Mouse (Mus musculus) right cerebral cortex, postnatal 36 days (tissue): ENCODE results near the gene Ncam1.

ENCODE experiments used
- DNase-seq, 2 experiments: peaks; one replicate each; pipeline ENCODE4 v3.0.0; 2022; ENCODE audit warnings: low spot score in 2 of 2, mixed read lengths in 1 of 2

Ncam1 gene

DNA sequence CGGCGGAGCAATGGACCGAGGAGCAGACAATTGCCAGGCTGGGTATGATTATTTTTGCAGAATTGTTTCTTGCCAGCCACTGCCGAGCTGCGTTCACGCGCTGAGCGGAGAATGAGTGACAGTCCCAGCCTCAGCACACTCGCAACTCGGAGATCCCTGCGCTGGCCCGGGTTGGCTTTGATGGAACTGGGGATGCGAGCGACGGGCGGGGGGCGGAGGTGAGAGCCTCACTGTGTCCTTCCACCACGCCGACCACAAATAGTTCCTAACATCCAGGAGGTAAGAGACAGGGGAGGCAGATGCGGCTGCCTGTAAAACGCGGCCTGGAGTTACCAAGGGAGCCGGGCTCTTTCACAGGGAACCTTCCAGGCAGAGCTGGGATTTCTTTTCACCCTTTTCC is at the start of gene Ncam1:
TSS of gene Ncam1 (minus strand) at position 120 of the 400 bp plus-strand sequence.
- peak; percentile 95 to 96 for DNase-seq

DNA sequence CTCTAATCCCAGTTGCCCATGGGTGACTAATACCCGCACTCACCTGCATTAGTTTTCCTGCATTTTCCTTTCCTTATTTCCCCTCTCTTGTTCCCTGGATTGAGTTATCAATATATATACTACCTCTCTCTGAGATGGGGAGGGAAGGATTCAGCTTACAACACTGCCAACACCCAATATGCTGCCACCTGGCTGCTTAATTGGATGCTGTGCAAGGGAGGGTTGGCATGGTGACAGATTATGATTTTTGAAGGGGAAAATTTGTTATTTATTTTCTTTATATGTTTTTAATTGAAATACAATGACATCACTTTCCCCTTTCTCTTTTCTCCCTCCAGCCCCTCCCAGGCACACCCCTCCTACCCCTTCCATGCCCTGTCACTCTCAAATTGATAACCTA is 35.3 kb upstream of the Ncam1 start:
- no peak for DNase-seq

DNA sequence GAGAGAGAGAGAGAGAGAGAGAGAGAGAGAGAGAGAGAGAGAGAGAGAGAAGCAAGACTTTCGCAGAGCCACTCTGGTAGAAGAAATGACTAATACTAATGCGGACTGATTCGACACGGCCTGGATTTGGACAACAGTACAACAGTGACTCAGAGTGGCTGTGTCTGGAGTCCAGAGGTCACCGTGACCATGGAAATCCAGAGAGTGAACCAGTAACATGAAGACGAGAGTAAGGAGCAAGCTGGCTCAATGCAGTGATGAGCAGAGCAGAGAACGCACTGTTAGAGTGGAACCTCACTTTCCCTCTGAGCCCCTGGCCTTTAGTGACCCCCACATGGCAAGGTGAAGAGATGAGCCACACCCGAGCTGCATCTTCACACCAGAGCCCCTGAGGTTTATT is 28.9 kb upstream of the Ncam1 start:
- DNase-seq: no peak

DNA sequence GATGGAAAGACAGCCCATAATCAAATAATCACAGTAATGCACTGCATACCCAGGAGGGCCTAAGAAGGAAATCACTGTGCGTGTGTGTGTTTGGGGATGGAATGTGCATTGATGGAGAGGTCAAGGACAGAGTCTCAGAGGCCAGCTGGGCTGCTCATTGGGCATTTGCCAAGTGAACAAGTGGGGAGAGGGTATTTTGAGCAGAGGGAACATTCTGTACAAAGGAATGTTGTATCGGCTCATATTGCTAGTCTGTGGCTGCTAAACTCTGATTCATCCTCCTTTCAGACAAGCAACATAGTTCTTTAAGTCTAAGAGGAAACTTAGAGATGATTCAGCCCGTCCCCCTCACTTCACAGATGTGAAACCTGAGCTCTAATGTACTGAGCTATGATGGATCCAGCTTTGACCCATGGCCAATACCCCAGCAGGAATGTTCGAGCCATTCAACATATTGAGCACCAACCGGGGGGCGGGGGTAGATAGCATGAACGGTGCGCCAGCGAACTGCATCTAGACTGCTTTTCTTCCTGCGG is 17.5 kb upstream of the Ncam1 start:
- peak in 1 of 2 experiments; percentile 5 for DNase-seq

DNA sequence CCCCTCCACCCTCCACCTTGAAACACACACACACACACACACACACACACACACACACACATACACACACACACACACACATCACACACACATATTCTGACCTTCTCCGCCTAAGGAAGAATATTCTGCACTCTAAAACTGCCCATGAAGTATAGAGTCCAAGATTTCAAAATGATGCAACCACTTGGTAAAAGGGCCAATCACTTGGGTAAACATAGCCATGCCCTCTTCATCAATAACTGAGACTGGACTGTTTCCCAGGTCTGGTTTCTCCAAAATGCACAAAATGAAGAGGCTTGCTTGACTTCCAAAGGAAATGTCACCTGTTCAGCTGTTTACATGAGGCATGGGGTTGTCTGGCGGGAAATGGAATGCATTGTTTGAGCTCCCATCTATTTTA is 15.7 kb upstream of the Ncam1 start:
- DNase-seq: no peak

DNA sequence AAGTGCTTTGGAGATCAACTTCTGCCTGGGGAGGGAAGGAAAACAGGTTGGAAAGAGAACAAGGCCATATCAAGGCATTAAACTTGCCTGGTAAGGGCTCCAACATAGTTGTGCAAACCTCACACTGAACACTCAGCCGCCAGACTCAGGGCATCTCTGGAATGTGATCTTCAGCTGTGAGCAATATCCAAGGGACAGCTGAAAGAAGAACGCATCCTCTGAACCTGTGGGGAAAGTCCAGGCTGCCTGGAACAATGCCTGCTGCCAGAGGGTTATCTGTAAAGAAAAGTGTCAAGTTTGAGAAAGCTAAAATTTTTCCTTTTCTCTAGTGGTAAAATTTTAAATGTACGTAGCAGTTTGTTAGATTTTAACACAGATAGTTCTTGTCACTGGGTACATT is 4.5 kb upstream of the Ncam1 start:
- DNase-seq: no peak

DNA sequence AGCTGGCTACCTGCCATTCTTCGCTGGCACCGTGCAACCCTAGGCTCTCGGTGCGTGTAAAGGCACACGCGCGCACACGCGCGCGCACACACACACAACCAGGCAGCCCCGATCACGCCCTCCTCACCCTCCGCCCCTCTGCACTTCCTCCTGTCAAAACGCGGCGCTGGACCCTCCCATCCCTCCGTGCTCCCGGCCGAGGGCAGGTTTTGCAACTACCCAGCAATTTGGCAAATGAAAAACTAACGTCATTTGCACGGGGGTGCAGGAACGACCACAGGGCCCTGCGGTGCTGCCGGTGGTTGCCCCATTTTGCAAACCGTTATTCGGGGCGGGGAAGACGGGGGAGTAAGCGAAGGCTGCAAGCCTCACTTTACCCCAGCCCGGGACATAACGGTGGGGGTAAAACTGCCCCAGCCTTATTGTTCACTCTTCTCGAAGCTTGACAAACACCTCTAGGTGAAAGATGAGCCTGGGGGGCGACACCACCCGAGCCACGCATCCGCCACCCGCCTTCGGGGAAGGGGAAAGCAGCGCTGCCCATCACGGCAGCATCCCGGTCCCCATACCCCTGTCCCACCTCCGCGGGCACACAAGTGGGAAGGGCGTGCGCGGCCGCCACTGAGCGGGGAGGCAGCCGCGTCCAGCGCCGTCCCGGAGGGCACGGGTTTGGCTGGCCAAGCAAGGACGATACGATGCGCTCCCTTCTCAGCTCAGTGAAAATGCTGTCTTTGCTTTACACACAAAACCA is 729 bp downstream of the Ncam1 start:
- DNase-seq: peak; percentile 64 to 70

DNA sequence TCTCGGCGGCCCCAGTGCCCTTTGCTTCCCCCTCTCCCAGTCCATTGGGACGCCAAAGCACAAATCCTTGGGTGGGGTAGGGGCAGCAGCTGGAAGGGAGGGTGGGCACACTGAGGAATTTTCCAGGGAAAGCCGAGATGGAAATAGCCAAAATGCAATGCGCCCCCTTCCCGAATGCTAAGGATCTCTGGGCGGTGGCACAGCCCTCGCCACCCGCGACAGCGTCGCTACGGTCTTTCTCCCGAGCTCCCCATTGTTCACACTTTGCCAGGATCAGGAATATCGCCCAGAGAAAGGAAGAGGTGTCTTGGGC is 1.3 kb downstream of the Ncam1 start:
- no peak for DNase-seq

DNA sequence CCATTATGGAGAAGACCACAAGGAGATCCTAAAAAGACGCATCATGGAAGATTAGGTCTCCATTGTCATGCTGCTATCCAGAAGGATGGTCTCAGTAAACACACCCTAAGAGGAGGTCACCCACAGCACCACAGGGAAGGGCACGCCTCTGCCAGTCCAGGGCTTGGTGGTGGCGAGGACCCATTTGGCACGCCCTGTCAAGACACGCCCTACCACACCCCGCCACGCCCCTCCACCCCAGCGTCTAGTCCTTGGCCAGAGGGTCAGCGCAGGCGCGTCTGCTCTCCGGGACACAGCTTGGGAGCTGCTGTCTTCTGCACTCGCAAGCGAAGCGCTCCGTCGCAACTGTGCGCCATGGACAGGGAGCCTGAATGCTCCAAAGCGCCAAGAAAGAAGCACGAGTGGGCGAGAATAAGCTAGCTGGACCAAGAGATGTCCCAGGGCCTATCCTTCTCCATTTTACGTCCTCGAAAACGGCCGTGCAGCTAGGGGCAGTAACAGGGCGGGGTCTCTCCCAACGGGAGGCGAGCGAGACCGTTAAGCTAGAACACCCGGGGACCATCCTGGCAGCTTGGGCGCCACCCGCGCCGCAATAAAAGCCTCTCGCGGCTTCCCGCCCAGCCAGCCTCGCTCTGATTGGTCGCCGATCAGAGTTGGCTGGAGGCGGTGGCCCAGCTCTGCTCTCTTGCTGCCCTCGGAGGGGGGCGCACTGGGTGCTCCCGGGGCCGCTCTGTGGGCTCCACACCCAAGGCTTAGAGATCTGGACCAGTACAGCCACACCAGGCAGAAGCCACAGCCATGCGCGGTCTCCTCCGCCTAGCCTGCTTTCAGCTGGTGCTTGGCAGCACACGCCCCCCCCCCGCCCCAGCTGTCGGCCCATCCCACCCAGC is 1.9 kb downstream of the Ncam1 start:
- DNase-seq: peak; percentile 78 to 83

DNA sequence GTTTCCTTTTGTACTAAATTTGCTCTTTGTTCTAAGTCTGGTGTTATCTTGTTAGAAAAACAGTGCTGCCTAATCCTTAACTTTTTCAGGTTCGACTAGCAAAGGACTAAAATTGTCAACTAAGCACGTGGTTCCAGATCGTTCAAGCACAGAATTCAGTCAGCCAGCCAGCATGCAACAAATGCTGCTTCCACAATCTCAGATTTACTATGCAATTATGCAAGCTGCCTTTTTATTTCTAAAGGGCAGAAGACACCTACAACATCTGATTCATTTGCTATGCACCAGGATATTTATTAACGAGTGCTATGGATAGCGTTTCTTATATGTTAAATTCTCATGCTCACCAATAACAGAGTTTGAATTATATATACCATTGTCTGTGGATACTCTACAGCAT is 2.8 kb downstream of the Ncam1 start:
- no peak for DNase-seq

DNA sequence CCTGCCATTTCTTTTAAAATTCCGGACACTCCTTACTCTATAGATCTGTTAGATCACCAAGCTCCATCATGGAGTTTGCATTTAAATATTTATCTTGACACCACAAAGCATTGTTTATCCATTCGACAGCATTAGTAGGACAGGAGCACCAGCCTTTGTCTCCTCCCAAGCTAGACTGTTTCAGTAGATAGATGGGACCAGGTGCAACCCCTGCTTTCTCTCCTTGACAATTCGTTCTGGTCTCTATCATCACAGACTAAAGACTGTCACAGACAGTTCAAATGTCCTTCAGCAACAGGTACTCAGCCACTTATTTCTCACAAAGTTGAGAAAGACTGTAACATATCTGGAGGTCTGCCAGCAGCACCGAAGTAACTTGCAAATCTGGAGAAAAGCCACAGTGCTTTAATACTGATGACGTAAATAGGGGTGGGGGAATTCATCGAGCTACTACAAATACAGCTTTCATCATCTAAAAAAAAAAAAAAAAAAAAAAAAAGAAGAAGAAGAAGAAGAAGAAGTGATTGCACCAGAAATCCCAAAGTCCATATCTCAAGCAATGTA is 4.7 kb downstream of the Ncam1 start:
- no peak for DNase-seq

DNA sequence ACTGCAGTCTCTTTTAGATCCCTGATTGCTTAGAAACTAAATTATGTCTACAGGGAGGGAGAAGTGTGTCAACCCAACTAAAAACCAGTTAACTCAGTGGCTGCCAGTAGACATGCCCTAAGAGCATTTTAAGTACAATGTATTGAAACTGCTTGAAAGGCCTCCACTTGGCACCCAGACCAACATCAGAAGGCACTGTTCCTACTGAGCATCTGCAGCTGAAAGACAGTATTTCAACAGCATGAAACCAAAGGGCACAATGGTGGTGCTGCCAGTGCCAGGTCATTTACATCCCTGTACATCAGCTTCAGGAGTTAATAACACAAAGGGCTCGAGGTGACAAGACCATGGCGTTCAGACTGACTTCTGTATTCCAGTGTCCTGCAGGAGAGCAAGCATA is 5.5 kb downstream of the Ncam1 start:
- DNase-seq: no peak

DNA sequence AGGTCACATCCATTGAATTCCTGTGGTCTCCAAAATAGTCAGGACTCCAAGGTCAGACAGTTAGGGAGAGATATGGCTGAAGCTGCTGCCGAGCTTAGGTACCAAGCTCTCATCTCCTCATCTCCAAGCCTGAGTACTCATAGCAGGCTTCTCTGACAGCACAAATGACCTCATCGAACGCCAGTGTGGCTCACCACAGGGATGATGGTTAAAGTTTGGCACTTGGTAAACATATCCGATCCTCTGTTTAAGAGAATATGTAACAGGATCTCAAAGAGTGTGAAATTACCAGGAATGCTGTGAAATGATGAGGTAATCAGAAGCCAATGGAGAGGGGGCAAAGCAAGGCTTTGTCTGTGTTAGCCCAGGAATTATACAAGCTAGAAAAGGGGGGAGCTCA is 6.1 kb downstream of the Ncam1 start:
- DNase-seq: no peak

DNA sequence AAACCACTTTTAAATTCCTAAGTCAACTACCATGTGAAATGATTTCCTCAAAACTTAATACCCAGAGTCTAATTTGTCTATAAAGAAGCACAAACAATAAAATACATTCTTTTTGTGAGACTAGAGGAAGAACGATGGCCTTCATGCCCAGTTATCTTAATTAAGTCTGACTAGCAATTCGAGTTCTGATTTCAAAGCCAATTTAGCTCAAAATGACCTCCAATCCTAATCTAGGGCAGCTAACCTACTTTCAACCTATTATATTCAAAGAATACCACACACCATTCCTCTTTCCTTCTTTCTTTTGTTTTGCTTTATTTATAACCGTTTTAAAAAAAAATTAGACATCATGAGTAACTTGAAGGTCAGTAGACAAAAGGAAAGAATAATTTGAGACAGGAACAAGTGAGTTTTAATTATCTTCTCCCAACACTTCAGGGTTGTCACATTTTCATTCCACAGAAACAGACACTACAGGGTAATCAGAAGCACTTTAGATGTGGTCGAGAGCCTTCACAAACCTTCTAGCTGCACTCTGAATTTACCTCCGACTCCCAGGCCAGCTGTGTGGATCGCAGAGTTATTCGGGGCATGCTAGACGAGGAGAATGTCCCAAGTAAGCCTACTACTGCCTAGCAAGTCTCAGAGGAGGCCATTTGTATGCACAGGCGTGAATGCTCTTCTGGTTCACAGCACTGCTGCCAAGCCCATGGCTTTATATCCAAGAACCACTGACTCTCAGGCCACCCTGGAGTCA is 17.5 kb downstream of the Ncam1 start:
- no peak for DNase-seq

DNA sequence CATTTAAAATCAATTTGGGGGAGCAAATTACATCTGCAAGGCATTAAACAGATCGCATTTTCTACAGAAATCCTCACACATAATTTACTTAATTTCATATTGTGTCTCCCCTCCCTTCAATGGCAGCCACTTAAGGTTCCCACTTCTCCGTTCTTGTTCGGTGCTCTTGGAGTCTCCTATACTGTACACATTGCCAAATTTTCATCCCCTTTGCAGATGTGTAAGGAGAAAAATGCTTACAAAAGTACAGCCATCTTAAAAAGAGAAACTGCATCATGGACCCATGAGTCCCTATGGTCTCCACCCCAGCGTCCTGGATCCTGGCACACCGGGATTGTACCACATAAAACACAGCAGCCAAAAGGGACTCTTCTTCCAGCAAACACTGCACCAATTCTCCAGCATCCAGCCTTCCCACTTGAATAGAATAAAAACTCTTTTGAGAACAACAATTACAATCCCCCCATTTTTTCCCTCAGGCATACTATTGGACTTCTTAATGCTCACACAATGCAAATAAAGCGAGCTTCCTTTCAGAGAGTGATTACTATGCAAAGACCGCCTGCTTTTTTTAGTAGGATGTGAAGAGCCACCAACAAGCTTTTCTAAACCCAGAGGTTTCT is 21.6 kb downstream of the Ncam1 start:
- no peak for DNase-seq

DNA sequence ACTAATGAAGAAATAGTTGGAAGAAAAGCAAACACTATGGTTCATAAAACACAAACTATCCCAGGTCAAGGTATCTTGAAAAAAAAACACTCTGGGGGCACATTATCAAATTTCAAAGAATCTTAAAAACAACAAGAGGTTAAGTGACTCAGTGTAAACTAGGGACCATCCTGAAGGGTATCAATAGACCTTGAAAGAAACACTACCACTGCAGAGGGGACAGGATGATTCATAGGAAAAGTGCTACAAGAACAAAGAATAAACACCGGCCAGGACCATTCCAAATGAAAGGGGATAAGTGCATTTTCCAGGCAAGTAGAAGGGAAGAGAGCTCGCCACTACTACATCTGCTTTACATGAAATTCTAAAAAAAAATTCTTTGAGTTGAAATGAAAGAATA is 32.1 kb downstream of the Ncam1 start:
- DNase-seq: no peak

DNA sequence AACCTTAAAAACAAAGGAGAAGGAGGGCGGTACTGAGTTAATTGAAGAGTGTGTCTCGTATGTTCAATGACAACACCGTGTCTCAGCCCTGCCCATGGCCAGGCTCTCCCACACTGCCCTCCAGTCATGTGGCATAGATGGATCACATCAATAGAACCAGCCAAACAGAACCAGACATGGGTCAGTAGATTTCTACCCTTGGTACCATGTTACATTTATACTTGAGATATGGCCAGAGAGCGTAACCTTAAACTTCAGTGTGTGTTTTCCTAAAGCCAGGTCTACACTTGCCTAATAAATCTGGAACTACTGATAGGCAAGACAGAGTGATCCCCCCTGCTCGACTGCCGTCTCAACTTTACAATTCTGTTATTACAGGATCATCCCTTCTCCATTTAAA is 38.2 kb downstream of the Ncam1 start:
- DNase-seq: no peak

DNA sequence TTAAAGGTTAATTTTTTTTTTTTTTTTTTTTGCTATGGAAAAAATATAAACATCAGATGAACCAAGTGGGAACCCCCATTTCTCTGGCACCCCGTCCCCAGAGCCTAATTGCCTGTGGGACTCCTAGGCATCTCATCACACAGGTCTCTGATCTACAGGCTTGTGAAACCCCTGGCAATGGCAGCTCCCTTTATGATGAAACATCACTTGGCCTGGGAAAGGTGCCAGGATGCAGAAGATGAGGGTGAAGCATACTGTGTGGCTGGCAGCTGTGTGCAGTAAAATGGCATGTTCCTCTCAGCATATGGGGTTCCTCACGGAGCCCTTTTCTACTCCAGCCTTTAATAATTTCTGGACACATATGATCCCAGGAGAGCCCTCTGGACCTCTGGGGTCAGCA is 40.3 kb downstream of the Ncam1 start:
- no peak for DNase-seq

DNA sequence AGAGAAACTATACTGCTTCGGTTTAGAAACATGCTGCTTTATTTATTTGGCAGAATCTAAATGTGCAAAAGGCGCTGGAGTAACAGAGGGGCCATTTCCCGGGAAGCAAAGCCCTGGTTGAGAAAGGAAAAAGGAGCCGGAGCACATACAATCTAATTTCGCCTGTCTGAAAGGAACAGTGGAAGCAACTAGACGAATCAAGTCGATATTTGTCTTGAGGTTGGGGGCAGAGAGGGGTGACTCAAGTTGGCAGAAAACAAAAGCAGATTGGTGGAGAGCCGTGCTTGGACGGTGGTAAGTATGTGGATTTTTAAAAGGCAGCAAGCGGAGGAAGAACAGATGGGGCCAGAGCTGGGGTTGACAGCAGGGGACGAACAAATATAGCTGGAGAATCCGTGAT is 40.7 kb downstream of the Ncam1 start:
- no peak for DNase-seq

DNA sequence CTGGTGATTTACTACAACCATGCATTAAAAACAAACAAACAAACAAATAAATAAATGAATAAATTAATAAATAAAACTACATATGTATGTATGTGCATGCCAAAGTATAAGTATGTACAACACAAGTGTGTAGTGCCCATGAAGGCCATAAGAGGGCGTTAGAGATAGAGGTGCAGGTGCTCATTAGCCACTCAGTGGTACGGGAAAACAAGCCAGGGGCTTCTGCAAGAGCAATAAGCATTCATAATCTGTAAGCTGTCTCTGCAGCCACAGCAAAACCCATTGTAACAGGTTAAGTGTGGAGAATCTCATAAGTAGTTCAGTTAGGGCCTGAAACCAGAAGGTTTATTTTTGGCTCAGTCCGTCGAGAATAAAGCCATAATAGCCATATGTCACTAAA is 41.1 kb downstream of the Ncam1 start:
- DNase-seq: no peak

DNA sequence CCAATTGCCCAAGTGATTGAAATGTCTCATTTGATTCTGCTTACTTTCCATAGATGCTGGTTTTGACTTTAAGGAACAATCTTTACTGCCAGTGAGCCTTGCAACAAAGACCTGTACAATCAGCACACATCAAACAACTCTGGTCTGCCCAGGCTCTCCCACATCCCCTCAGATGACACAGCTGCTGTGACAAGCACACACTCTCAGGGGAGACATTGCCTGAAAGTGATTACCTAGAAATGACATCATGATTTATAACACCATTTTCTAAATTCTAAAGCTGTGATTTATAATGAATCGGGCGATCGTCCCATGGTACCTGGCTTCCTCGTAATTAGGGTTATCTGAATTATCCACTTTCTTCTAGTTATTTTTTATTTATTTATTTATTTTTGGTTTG is 42.0 kb downstream of the Ncam1 start:
- DNase-seq: no peak

DNA sequence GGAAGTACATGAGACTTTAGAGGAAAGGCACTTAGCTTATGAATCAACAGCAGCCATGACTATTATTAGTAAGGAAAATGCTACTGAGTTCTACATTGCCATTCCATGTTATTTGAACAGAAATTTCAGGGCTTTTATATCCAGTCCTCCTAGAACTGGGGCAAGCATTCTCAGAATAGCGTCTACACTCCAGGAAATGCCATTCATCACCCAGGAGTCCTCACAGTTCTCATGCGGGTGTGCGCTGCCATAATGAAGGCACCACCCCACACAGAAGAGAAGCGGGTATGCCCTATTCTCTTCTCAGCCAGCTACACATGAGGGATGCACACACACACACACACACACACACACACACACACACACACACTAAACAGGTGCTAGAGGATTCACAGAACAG is 43.5 kb downstream of the Ncam1 start:
- no peak for DNase-seq
